Mouse (Mus musculus) splenic B cell, adult 2 months (primary cell): ENCODE results near the gene Nr4a3.

Source experiments
- DNase-seq: peaks from one replicate; pipeline ENCODE4 v3.0.0-alpha.2; 2011; ENCODE audit warnings: low read depth, low spot score
- H3K27me3 ChIP-seq: 2 replicates; pipeline ENCODE4 v1.6.1; 2012; ENCODE audit warnings: mild to moderate bottlenecking, low read length, moderate library complexity, mixed read lengths; ENCODE audit not compliant: control insufficient read depth, poor library complexity, insufficient read depth, severe bottlenecking
- H3K36me3 ChIP-seq: 2 replicates; pipeline ENCODE4 v1.6.1; 2012; ENCODE audit warnings: mild to moderate bottlenecking, low read length, moderate library complexity, mixed read lengths; ENCODE audit not compliant: control insufficient read depth, poor library complexity, insufficient read depth, severe bottlenecking

Gene Nr4a3

GRCm38 (mm10) chr4:48116191-48116590, 71.2 kb downstream of the Nr4a3 start:
- peak; percentile 74 for DNase-seq
- H3K27me3 ChIP-seq, result no peaks in the 10 kb centered on the region
- no peaks in the 10 kb centered on the region for H3K36me3 ChIP-seq

DNA sequence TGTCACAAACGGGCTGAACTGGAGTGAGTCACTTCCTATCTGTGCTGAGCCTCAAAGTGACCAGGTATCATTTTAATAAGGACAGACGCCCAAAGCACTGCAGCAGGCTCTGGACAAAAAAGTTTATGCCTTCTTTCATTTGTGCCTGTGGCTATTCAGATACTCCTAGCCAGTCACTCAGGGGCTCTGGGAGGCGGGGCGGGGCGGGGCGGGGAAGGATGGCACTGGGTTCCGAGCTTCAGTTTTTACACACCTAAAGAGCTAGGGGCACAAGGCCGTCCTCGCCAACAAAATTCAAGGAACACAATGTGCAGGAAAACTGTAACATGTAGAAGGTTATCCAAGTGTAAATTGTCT, 79.4 kb downstream of the Nr4a3 start:
- Histone ChIP-seq H3K36me3 (no peaks in the 10 kb centered on the region), H3K27me3 (no peaks in the 10 kb centered on the region)
- DNase-seq, result no peak

DNA sequence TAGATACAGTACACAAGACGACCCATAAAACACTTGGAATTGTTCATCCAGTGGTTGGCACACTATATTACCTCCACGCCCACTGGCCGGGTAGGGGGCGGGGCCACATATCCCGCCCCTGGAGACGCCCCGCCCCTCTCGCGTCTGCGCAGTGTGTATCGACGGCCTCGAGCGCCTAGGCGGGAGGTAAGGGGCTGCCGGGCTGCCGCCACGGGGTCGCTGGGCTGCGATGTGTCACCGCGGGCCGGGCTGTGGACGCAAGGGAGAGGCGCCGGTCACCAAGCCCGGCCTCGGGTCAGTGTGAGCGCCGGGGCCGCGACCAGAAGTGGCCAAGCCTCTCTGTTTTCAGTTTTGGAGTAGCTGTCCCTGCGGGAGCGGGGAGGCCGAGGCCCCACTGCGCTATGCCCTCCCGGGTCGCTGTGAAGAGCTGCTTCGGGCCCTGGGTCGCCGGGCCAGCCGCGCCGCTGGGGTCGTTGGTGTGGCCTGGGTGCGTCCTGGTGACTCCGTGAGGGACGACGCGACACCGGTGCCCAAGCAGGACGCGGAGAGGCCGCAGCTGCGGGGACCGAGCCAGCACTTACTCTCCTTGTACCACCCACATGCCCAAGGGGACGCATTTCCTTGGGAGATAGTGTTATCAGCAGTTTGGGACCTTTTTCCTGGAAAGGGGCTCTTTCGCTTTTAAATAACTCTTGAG, 80.0 kb downstream of the Nr4a3 start, which contains the start of gene Stx17:
Gene Stx17, plus strand, starts transcription at position 143 of the 697 bp plus-strand sequence.
- H3K27me3 ChIP-seq, result no peaks in the 10 kb centered on the region
- DNase-seq, result peak; percentile 89
- H3K36me3 ChIP-seq, result no peaks in the 10 kb centered on the region

GRCm38 (mm10) chr4:48130314-48130713, 85.4 kb downstream of the Nr4a3 start:
- Histone ChIP-seq H3K36me3 (0 out of 2 replicates have a peak, but pooled peaks cover 2% of the 10 kb centered on the region), H3K27me3 (no peaks in the 10 kb centered on the region)
- no peak for DNase-seq

DNA sequence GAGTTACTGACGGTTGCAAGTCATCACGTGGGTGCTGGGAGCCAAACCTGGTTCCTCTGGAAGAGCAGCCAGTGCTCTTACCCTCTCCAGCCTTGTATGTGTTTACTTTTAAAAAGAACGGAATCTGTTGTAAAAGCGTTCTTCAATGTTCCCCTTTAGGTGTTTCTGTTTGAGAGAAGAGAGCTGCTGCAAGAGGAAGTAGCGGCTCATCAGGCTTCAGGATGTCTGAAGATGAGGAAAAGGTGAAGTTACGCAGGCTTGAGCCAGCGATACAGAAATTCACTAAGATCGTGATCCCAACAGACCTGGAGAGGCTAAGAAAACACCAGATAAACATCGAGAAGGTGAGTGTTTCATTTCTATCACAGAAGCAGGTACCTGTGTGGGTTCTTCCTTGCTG, 86.7 kb downstream of the Nr4a3 start:
- DNase-seq, result no peak
- no peaks in the 10 kb centered on the region for H3K27me3 ChIP-seq
- H3K36me3 ChIP-seq, result peaks cover 5% of the 10 kb centered on the region; the same call in 1 of the 2 replicates

DNA sequence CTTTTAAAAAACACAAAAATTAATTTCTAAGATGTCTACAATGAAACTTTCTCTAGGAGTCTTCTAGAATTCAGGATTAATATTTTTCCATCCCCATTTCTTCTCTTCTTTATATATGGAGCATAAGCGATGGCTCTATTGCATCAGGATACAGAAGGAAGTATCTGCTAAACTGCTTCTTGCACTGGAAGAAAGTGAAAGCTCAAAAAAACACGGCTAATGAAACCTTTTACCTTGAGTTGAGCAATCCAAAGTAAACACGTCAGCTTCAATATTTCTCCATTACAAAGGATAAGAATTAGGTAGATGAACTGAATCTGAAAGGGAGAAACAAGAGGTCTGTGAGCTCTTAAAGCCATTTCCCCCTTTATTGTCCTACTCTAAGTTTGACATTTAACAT, 87.8 kb downstream of the Nr4a3 start:
- no peak for DNase-seq
- H3K27me3 ChIP-seq, result no peaks in the 10 kb centered on the region

More for the DNA sequence above, 87.8 kb downstream of the Nr4a3 start:
- peaks cover 5% of the 10 kb centered on the region; the same call in 1 of the 2 replicates for H3K36me3 ChIP-seq
